Mouse (Mus musculus) left cerebral cortex, adult 8-10 months (tissue): ENCODE results near the gene Olfr56. TPM values are rescaled to one million over a fixed set of nuclear protein-coding genes. Genes with fewer than 3 reads are reported as not detected.
"Not testable (repeated sequence)": the region's sequence is repeated elsewhere in the genome, so short reads cannot be mapped to it uniquely, and the experiment has no call there.

ENCODE experiments used
- DNase-seq, 2 experiments: peaks; one replicate each; pipeline ENCODE4 v3.0.0; 2022; ENCODE audit warnings: low spot score in 2 of 2
- total RNA-seq, 4 experiments: library from RNA; stranded (reverse); gene quantifications; 2 replicates each; pipeline ENCODE4 v1.2.4; 2022

Olfr56 gene
- not detected for total RNA-seq

- not testable (repeated sequence) for DNase-seq
Measured at GRCm38 (mm10) chr11:48978240-48978939, at the start of gene Olfr56. TSS of gene Olfr56 (plus strand) at chr11:48978889.

DNA sequence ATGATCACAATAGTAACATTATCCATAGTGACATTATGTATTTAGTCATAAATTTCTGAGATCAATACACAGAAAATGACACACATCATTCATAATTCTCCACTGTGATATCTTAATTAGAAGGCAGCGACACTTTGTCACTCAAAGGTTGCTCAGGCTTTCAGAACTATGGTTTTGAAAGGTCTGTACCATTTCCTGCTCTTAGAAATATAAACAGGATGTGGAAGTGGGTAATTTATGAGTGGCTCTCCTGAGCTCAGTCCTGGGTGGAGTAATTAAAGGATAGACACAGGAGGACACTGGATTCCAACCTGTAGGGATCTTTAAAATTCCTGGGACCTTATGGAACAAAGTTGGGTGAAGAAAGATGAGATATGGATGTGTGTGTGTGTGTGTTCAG lies 45.3 kb upstream of the Olfr56 start:
- DNase-seq: not testable (repeated sequence)

GRCm38 (mm10) chr11:48933923-48934322 lies 44.8 kb upstream of the Olfr56 start:
- not testable (repeated sequence) for DNase-seq

DNA sequence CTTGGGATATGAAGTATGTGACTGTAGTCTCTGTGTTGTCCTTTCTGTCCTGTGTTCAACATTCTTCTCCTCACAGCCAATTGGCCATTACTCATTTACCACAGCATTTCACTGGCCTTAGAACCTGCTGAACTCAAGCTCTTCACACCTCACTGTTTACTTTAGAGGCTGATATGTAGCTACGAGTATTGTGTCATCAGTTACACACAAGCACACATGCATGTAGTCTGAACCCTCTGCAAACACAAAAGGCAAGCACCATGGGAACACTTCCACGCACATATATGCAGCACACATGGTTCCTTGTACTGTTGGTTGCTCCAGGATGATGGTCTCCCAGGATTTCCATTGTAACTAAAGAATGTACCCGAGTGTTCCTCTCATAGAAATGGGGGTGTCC lies 43.4 kb upstream of the Olfr56 start:
- DNase-seq: not testable (repeated sequence)

DNA sequence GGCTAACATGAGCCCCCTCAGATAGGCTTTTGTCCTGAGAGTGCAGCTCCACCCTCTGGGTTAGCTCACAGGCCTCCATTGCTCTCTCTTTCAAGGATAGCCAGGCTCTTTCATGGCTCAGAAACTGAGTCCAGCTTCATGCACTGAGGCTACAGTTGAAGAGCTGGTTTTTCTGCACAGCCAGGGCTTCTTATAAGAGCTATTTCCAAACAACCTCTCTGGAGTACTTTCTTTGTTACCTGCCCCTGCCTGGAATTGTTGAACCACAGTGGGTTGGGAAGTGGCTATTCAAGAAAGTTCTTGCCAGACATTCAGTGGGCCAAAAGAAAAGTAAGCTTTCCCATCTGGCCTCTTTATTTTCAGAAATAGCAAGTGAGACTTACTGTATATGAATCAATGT lies 39.4 kb upstream of the Olfr56 start:
- not testable (repeated sequence) for DNase-seq

DNA sequence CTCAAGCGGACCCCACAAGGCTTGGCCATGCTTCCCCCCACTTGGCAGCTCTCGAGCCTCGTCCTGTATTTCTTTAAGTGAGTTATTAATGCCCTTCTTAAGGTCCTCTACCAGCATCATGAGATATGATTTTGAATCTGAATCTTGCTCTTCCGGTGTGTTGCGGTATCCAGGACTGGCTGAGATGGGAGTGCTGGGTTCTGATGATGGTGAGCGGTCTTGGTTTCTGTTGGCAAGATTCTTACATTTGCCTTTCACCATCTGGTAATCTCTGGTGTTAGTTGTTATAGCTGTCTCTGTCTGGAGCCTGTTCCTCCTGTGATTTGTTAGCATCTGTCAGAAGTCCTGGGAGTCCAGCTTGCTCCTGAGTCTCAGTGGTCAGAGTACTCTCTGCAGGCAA lies 32.6 kb upstream of the Olfr56 start, which contains the start of gene Psme2b:
TSS of gene Psme2b (minus strand) at position 101 of the 400 bp plus-strand sequence.
- not testable (repeated sequence) for DNase-seq

DNA sequence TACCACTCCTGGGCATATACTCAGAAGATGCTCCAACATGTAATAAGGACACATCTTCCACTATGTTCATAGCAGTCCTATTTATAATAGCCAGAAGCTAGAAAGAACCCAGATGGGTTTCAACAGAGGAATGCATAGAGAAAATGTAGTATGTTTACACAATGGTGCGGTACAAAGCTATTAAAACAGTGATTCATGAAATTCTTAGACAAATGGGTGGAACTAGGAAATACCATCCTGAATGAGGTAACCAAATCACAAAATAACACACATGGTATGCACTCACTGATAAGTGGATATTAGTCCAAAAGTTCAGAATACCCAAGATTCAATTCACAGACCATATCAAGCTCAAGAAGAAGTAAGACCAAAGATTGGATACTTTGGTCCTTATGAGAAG lies 4.0 kb upstream of the Olfr56 start:
- DNase-seq: not testable (repeated sequence)

DNA sequence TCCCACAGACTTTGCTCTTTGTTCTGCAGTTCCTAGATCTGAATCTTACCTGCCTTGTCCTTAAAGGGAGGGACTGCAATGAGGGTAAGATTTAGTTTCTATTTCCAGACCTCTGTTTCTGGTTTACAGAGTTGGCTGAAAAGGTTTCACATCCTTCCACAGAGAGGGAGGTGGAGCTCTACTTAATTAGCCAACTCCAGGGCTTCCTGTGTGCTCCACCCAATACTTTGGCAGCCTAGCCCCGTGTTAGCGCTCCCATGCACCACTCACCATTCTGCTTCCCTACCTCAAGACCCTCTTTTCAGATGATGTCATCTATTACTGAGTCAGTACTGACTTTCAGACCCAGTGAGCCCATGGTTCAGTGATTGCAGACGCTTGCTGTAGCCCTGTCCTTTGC lies 562 bp downstream of the Olfr56 start, which contains the start of gene 9930111J21Rik1:
TSS of gene 9930111J21Rik1 (minus strand) at position 148 of the 400 bp plus-strand sequence.
- not testable (repeated sequence) for DNase-seq

- not testable (repeated sequence) for DNase-seq
Measured at GRCm38 (mm10) chr11:48980052-48980451, 1.4 kb downstream of the Olfr56 start.

- not testable (repeated sequence) for DNase-seq
Measured at GRCm38 (mm10) chr11:48982848-48983247, 4.2 kb downstream of the Olfr56 start.

DNA sequence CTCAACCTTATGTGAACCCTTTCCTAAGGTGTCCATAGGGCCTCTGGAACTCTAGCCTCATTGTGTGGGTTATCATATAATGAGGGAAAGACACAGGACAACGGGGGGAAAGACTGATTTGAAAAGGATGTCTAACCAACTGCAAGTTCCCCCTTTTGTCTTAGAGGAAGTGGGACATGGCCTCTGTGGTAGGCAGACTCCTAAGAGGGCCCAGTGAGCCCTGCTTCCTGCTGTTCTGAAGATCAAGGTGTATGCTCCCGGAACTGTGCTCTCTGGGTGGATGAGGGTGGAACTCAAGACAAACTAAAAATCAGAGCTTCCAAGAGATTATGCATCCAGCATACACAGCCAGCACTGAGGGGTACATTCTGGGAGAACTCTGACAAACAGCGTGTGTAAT lies 9.5 kb downstream of the Olfr56 start:
- not testable (repeated sequence) for DNase-seq

DNA sequence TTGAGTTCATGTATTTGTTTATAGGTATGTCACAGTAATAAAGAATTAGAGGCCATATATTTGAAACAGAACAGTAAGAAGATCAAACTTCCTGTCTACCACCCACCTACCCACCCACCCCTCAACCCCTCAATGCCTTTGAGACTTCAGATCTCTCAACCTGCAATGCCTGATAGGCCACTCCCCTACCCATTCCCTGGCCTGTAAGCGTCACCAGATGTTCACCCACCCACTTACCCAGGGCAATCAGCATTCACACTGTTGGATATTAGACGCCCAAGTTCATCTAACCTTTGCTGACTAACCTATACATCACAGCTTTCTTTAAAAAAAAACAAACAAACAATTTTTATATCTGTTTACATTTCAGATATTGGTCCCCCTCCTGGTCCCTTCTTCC lies 11.3 kb downstream of the Olfr56 start:
- DNase-seq: not testable (repeated sequence)

- not testable (repeated sequence) for DNase-seq
Measured at GRCm38 (mm10) chr11:48991740-48992520, 13.2 kb downstream of the Olfr56 start, which contains the start of gene Gm12185. TSS of gene Gm12185 (minus strand) at chr11:48992226.

DNA sequence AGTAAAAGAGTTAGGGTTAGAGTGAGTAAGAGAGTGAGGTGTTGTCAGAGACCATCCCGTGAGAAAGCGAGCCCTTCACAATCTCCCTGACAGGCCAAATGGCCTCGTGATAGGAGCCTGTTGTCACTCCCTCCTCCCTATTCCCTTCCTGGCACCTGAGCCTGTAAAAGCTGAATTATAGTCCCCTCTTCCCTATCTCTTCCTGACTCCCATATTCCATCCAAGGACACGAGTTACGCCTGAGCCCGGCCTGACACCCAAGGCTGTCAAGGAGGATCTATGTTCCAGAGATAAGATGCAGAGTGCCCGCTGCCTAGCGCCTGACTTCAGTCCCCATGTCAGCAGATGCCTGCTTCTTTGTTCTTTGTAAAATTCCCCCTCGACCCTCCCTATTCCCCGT lies 14.6 kb downstream of the Olfr56 start:
- not testable (repeated sequence) for DNase-seq

DNA sequence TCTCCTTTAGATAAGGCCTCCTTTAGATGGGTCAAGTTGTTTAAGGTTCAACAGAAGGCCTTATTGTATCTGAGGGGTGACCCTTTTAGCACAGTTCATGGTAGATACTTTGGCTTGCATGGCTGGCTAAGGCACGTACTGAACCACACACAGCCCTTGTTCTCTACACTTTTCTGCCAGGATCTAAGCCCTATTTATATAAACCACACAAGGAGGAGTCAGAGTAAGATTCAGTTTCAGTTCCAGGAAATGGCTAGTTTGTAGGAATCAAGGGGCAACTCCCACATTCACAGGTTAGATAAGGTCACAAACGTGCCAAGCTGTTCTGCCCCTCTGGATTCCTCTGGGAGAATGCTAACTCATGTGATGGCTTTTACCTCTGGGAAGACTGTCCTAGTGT lies 15.3 kb downstream of the Olfr56 start, which contains the start of gene Tgtp1:
TSS of gene Tgtp1 (minus strand) at position 155 of the 400 bp plus-strand sequence.
- DNase-seq: not testable (repeated sequence)

DNA sequence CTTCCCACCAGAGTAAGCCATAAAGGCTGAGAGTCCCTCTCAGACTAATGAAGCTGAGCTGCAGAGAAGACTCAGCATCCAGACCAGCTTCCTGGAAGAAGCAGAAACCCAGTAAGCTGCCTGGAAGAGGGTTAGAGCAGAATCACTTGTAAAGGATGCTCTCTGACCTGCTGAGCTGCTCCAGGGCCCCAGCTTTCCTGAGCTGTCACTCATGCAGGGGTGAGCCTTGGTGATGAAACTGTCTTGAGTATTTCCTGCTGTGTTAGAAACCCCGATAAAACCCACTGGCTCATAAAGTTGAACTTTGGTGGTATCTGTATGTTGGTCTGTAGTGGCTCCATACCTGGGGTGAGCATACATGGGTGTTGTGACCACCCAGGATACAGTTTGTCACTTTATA lies 21.7 kb downstream of the Olfr56 start:
- not testable (repeated sequence) for DNase-seq

- DNase-seq: not testable (repeated sequence)
Measured at GRCm38 (mm10) chr11:49006317-49006716, 27.6 kb downstream of the Olfr56 start.

DNA sequence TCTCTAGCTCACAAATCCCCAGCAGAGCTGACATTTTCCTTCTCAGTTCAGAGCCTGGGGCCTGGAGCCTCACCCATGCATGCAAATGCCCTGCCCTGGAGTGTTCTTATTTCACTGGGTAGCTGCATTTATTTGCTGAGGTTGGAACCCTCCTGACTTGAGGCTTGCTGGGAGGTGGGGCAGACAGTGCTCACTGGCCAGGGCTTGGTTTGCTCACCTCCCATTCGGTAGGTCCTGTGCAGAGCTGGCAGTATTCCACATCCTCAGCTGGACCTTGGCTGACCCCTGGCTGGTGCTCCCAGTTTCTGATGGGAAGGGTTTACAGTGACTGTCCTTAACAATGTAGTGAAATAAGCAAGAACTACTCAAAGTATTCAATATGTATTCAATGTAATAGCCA lies 28.1 kb downstream of the Olfr56 start:
- DNase-seq: not testable (repeated sequence)

GRCm38 (mm10) chr11:49012074-49012473 lies 33.4 kb downstream of the Olfr56 start:
- not testable (repeated sequence) for DNase-seq

DNA sequence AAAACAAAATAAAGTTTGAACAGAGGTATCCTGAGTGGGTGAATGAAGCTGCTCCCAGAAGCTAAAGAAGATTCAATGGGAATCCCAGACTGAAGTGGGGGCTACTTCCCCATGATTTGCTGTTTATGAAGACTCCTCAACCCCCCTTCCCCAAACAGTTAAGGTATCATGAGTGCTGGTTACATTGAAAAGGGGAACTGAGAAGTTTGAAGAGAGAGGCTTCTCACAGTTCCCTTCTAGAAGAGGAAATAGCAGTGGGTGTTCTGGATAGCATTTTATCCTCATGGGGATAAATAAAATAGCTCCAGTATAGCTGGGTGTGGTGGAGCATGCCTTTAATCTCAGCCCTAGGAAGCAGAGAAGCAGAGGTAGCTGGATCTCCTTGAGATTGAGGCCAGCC lies 71.4 kb downstream of the Olfr56 start:
- not testable (repeated sequence) for DNase-seq

- DNase-seq: not testable (repeated sequence)
Measured at GRCm38 (mm10) chr11:49051093-49051891, 72.6 kb downstream of the Olfr56 start, which contains the start of gene 9930111J21Rik2. TSS of gene 9930111J21Rik2 (minus strand) at chr11:49051242.
